Mouse (Mus musculus) kidney, adult 2 months (tissue): ENCODE results near the gene Gm17949. TPM values are rescaled to one million over a fixed set of nuclear protein-coding genes. Genes with fewer than 3 reads are reported as not detected.

Source experiments
- DNase-seq: peaks from one replicate; pipeline ENCODE4 v3.0.0; 2021
- H3K27ac ChIP-seq: fragments of 200-500 bp; 2 replicates; pipeline ENCODE4 v1.5.1; 2012; ENCODE audit warnings: low read depth, low read length, control low read depth, inconsistent platforms; ENCODE audit not compliant: insufficient read depth
- H3K27me3 ChIP-seq: fragments of 200-500 bp; replicated peaks from 2 replicates; pipeline ENCODE4 v1.6.1; 2012; ENCODE audit warnings: mild to moderate bottlenecking, moderate library complexity, low read length, inconsistent platforms; ENCODE audit not compliant: control insufficient read depth, insufficient read depth
- H3K36me3 ChIP-seq: fragments of 200-500 bp; 2 replicates; pipeline ENCODE4 v1.6.1; 2012; ENCODE audit warnings: mild to moderate bottlenecking, moderate library complexity, low read length, inconsistent platforms; ENCODE audit not compliant: control insufficient read depth, insufficient read depth
- H3K4me1 ChIP-seq: fragments of 200-500 bp; 2 replicates; pipeline ENCODE4 v1.6.1; 2011; ENCODE audit warnings: low read length; ENCODE audit not compliant: control insufficient read depth, insufficient read depth
- H3K4me3 ChIP-seq: fragments of 200-500 bp; 2 replicates; pipeline ENCODE4 v1.5.1; 2011; ENCODE audit warnings: mild to moderate bottlenecking, low read depth, low read length, control low read depth; ENCODE audit not compliant: insufficient read depth
- CTCF ChIP-seq: fragments of 200-500 bp; conservative IDR thresholded peaks from 2 replicates; pipeline ENCODE4 v1.5.1; 2011; ENCODE audit warnings: low read depth, mild to moderate bottlenecking, control low read depth, low read length, moderate library complexity, mixed read lengths; ENCODE audit not compliant: insufficient read depth, insufficient read length
- POLR2A ChIP-seq: fragments of 200-500 bp; IDR thresholded peaks from one replicate; pipeline ENCODE4 v1.6.1; 2011; ENCODE audit warnings: low read depth, low read length, control low read depth
- WGBS: fragments of 180-500 bp; shearing (Covaris S2); methylation state at CpG from one replicate; pipeline ENCODE4 v1.1.7; 2018; 5-methylcytosine and 5-hydroxymethylcytosine counted together
- polyA plus RNA-seq: library from polyadenylated mRNA; depleted of rRNA; stranded (reverse); fragments of >200 nt; gene quantifications from 2 replicates; pipeline ENCODE4 v1.2.3, GENCODE M21; 2012

Gene Gm17949
- polyA plus RNA-seq, 1 experiment = 0.11 TPM

GRCm38 (mm10) chr17:57060231-57060801 lies 49.0 kb downstream of the Gm17949 start:
- H3K4me3 ChIP-seq = peak overlapping the region; percentile 88
- TF ChIP-seq POLR2A = peak; percentile 3
- TF ChIP-seq CTCF = peak; percentile 75
- peak overlapping the region; percentile 93 for H3K27ac ChIP-seq
- peak; percentile 98 for DNase-seq
- peaks cover 2% of the 10 kb centered on the region; the same call in 1 of the 2 replicates for H3K36me3 ChIP-seq
- H3K27me3 ChIP-seq = no peaks in the 10 kb centered on the region
- WGBS = under 1% methylated on average over 44 of the region's 44 CpGs
- peaks cover 6% of the 10 kb centered on the region; the same call in 1 of the 2 replicates for H3K4me1 ChIP-seq

GRCm38 (mm10) chr17:57061069-57061468 lies 49.8 kb downstream of the Gm17949 start:
- 35% methylated on average over 10 of the region's 10 CpGs for WGBS
- Histone ChIP-seq H3K4me3 (no peak overlapping the region), H3K4me1 (peaks cover 6% of the 10 kb centered on the region; the same call in 1 of the 2 replicates), H3K27ac (no peak overlapping the region; the same call in 1 of the 2 replicates), H3K36me3 (peaks cover 4% of the 10 kb centered on the region; the same call in 1 of the 2 replicates), H3K27me3 (no peaks in the 10 kb centered on the region)
- DNase-seq = peak; percentile 7
- TF ChIP-seq POLR2A (no peak), CTCF (no peak)

DNA sequence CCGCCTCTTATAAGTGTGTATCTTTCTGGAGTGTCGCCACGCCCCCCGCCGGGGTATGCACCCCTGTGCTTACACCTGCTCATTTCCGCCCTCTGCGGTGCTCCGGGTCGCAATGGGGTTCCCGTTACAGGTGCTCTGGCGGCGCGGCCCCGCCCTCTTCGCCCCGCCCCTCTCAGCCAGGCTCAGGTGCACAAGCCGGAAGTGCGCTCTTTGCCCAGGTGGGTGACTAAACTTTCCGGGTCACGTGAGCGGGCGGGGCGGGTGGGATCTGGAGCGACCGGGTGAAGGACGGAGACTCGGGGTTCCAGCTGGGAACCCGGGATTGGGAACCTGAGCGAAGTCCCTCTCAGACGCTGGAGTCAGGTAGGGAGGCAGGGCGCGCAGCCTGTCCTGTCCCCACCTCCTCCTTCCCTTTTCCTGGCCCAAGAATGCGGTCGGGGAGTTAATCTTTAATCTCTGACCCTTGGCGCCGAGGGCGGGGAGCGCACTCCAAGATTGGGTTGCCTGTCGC lies 50.8 kb downstream of the Gm17949 start:
- peaks cover 6% of the 10 kb centered on the region; the same call in 1 of the 2 replicates for H3K4me1 ChIP-seq
- DNase-seq = peak; percentile 93
- WGBS = 1% methylated on average over 39 of the region's 39 CpGs
- TF ChIP-seq POLR2A = no peak
- TF ChIP-seq CTCF = no peak
- H3K4me3 ChIP-seq = peak overlapping the region; percentile 90
- H3K27ac ChIP-seq = peak overlapping the region; percentile 100
- no peaks in the 10 kb centered on the region for H3K27me3 ChIP-seq
- H3K36me3 ChIP-seq = peaks cover 4% of the 10 kb centered on the region; the same call in 1 of the 2 replicates

- WGBS = 3% methylated on average over 22 of the region's 22 CpGs
- H3K4me1 ChIP-seq = peaks cover 6% of the 10 kb centered on the region; the same call in 1 of the 2 replicates
These were observed 51.3 kb downstream of the Gm17949 start for GRCm38 (mm10) chr17:57062548-57062947.

DNA sequence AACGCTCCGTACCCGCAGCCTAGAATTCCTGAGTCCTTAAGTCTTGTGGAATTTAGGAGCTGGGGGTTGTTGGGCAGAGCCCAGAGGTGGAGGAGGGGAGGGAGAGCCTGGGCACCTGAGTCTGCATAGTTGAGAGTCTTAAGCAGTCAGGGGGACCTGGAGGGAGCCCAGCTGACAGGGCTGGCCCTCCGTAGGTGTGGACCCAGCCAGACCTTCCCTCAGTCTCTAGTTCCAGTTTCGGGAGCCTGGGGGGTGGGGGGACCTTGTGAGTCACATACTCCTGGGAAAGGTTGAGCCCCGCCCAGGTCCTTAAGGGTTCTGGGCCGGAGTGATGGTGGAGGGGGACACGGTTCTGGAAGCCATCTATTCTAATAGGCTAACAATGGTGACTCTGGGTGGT lies 51.8 kb downstream of the Gm17949 start:
- H3K27ac ChIP-seq = peak overlapping the region; percentile 33; the same call in 1 of the 2 replicates
- DNase-seq = peak; percentile 35
- H3K4me3 ChIP-seq = peak overlapping the region; percentile 90
- H3K4me1 ChIP-seq = peaks cover 6% of the 10 kb centered on the region; the same call in 1 of the 2 replicates
- H3K27me3 ChIP-seq = no peaks in the 10 kb centered on the region
- TF ChIP-seq POLR2A (no peak), CTCF (no peak)
- WGBS = 13% methylated on average over 8 of the region's 8 CpGs
- H3K36me3 ChIP-seq = peaks cover 4% of the 10 kb centered on the region; the same call in 1 of the 2 replicates

More at GRCm38 (mm10) chr17:57062548-57062947, 51.3 kb downstream of the Gm17949 start:
- H3K36me3 ChIP-seq = peaks cover 4% of the 10 kb centered on the region; the same call in 1 of the 2 replicates
- peak; percentile 43 for DNase-seq
- TF ChIP-seq CTCF (no peak), POLR2A (no peak)
- H3K4me3 ChIP-seq = peak overlapping the region; percentile 90
- peak overlapping the region; percentile 100 for H3K27ac ChIP-seq
- no peaks in the 10 kb centered on the region for H3K27me3 ChIP-seq

DNA sequence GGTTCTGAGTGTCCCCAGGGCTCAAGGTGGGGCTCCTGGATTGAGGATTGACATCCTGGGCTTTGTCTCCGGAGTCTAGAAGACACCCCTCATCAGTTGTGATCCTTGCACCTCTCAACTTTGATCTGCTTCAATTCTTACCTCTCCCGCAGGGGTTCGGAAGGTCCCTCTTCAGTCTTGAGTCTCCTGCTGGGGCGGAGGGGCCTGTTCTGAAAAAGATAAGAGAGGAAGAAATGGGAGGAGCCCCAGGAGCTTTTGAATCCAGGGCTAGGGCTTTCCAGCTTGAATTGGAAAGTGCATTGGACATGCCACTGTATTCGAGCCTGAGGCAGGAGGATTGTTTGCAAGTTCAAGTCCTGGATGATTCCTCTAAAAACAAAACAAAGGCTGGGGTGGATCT lies 55.6 kb downstream of the Gm17949 start:
- WGBS = 80% methylated on average over 5 of the region's 5 CpGs
- no peak overlapping the region for H3K4me3 ChIP-seq
- H3K27ac ChIP-seq = no peak overlapping the region
- no peak for DNase-seq
- peaks cover 4% of the 10 kb centered on the region; the same call in 1 of the 2 replicates for H3K36me3 ChIP-seq
- H3K4me1 ChIP-seq = no peaks in the 10 kb centered on the region
- H3K27me3 ChIP-seq = no peaks in the 10 kb centered on the region
- TF ChIP-seq POLR2A (no peak), CTCF (no peak)

GRCm38 (mm10) chr17:57070272-57070671 lies 59.0 kb downstream of the Gm17949 start:
- Histone ChIP-seq H3K4me3 (no peak overlapping the region), H3K36me3 (peaks cover 3% of the 10 kb centered on the region; the same call in 1 of the 2 replicates), H3K4me1 (no peaks in the 10 kb centered on the region), H3K27ac (no peak overlapping the region), H3K27me3 (no peaks in the 10 kb centered on the region)
- no peak for DNase-seq
- WGBS = 18% methylated on average over 9 of the region's 9 CpGs
- TF ChIP-seq POLR2A (no peak), CTCF (no peak)
